Mouse (Mus musculus) adrenal gland, postnatal 36 days (tissue): Measurements from ENCODE around the gene Ybx3. TPM values are rescaled to one million over a fixed set of nuclear protein-coding genes. Genes with fewer than 3 reads are reported as not detected.
A peak's percentile ranks its signal among the peaks of the same experiment; 100 is the strongest.

Source experiments
- DNase-seq, 2 experiments: peaks; one replicate each; pipeline ENCODE4 v3.0.0; 2021; ENCODE audit warnings: mixed read lengths in 1 of 2
- long read RNA-seq, 2 experiments: library from polyadenylated mRNA; stranded (forward); transcript quantifications; one replicate each; pipeline ENCODE4 v2.0.0; 2021; ENCODE audit warnings: borderline sequencing depth in 2 of 2
- total RNA-seq, 2 experiments: library from RNA; stranded (reverse); gene quantifications; 2 replicates each; pipeline ENCODE4 v1.2.3; 2021

The Ybx3 gene
- total RNA-seq: 100 to 1,000 TPM; 200 to 230 TPM
- long read RNA-seq, experiment 1, transcript Ybx3-202 (9 exons, 1,684 nt): major isoform, 306 of 435 reads
- long read RNA-seq, experiment 1, transcript Ybx3-201 (10 exons, 1,853 nt): minor isoform, 87 of 435 reads
- long read RNA-seq, experiment 1, partial matches to known transcripts: 15 of 435 reads
- long read RNA-seq, experiment 1, other reads (novel, unspliced or antisense): 27 of 435 reads
- long read RNA-seq, experiment 2, transcript Ybx3-201 (10 exons, 1,853 nt): minor isoform, 25 of 142 reads
- long read RNA-seq, experiment 2, transcript Ybx3-202 (9 exons, 1,684 nt): major isoform, 102 of 142 reads
- long read RNA-seq, experiment 2, partial matches to known transcripts: 3 of 142 reads
- long read RNA-seq, experiment 2, other reads (novel, unspliced or antisense): 12 of 142 reads

GRCm38 (mm10) chr6:131388040-131389021, at the start of gene Ybx3:
Gene Ybx3, minus strand, starts transcription at chr6:131388476.
- peak; percentile 92 to 95 for DNase-seq

DNA sequence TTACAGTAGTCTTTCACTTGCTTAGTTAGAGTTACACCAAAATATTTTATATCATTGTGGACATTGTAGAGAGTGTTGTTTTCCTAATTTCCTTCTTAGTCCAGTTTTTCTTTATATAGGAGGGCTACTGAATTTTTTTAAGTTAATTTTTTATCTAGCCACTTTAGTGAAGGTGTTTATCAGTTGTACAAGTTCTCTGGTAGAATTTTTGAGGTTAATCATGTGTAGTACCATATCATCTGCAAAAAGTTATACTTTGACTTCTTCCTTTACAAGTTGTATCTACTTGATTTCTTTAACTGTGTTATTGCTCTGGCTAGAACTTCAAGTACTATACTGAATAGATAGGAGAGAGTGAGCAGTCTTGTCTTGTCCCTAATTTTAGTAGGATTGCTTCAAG, 48.4 kb upstream of the Ybx3 start:
- DNase-seq: no peak

DNA sequence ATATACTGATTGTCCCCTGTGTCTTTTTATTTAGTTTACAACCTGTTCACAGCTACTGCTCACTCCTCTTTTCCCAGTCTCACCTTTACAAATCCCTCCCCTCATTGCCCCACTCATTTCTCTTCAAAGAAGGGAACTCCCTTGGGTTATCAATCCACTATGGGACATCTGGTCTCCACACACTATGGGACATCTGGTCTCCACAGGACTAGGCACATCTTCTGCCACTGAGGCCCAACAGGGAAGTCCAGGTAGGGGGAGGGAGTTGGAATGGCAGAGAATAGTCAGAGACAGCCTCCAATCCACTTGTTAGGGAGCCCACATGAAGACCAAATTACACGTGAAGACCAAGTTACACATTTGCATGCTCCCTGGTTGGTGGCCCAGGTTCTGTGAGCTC, 45.8 kb upstream of the Ybx3 start:
- DNase-seq: no peak

GRCm38 (mm10) chr6:131433153-131434048, 45.1 kb upstream of the Ybx3 start:
- DNase-seq: peak; percentile 23 to 34

- peak; percentile 37 to 49 for DNase-seq
These were observed 33.3 kb upstream of the Ybx3 start for GRCm38 (mm10) chr6:131421572-131421971.

GRCm38 (mm10) chr6:131419614-131420013, 31.3 kb upstream of the Ybx3 start:
- no peak for DNase-seq

- DNase-seq: peak; percentile 1 to 24
These were observed 30.5 kb upstream of the Ybx3 start for GRCm38 (mm10) chr6:131418770-131419169.

DNA sequence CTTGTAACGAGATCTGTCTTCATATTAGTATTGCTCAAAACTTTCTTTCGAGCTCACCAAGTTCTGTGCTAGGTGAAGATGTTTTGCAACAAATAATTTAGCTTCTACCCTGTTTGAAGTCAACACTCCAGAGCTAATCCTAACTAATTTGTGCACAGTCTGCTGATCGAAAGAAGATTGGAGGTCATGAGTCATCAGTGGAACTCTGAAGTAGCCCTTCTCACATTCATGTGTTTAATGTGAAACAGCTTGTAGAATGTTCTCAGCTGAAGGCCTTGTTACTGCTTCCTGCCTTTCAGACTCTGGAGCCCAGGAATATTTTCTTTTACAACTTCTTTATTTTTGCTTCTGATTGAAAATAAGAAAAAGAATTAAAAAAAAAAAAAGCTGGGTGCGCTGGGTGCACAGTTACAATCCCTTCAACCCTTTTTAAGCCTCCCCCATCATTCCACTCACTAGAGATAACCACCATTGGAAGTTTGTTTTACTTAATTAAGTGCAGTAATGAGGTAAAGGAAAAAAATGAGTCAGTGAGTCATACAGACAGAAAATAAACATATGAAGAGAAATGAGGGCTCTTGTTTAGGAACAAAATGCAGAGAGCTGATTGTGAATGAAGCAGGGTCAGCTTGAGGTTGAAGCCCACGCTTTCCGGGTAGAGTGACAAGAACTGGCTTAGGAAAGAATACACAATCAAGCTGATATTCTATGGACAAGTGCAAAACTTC, 23.0 kb upstream of the Ybx3 start:
- DNase-seq: no peak

- DNase-seq: no peak
These were observed 18.7 kb upstream of the Ybx3 start for GRCm38 (mm10) chr6:131406957-131407356.

DNA sequence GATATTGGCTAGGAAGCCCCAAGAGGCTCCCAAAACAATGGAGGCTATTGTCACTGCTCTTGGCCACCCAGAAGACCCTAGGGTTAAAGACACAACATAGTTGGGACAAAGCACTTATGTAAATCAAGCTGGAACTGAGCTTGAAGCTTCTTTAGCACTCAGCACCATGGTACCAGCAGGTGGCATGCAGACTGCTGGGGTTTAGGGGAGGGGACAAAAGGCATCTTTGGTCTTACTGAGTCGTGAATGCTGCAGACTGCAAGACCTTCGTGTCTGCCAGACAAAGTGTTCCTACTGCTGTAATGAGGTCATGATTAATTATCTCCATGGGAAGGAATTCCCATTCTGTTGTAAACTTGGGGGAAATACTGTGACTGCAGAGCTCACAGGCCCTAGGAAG, 17.6 kb upstream of the Ybx3 start:
- no peak for DNase-seq

GRCm38 (mm10) chr6:131405174-131405573, 16.9 kb upstream of the Ybx3 start:
- DNase-seq: no peak

GRCm38 (mm10) chr6:131404260-131404659, 16.0 kb upstream of the Ybx3 start:
- DNase-seq: no peak

- no peak for DNase-seq
These were observed 14.8 kb upstream of the Ybx3 start for GRCm38 (mm10) chr6:131403036-131403435.

DNA sequence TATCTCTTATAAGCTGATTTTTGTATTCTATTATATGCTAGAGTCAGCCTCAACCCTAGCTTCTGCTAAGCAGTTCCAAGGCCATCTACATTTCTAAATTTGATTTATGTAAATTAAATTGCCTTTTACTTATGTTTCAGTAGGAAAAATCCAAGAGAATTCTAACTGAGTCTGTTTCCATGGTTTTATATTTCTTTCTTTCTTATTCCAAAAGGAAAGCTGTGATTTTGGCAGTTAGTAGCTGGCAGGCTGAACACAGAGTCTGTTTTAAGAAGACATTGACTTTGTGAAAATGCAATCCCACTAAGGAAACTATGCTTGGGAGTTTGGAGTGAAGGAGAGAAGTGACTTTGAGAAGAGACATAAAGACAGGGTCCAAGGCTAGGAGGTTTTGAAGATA, 14.3 kb upstream of the Ybx3 start:
- DNase-seq: no peak

DNA sequence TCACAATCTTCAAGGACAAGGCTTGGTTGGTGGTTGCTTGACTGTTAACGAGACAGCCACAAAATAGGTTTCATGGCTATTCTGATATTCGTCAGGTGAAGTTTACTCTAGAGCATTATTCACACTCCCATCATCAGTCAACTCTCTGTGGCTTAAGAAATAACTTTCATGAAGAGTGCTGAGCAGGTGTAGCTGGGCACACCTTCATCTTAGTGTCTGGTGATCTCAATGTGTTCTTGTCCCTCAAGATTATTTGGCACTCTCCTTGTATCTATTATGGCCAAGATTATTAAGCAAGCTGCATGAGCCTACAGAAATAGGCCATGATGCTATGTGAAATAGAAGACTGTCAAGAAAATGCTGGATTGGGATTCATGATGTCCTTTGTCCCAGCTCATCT, 13.0 kb upstream of the Ybx3 start:
- DNase-seq: no peak

DNA sequence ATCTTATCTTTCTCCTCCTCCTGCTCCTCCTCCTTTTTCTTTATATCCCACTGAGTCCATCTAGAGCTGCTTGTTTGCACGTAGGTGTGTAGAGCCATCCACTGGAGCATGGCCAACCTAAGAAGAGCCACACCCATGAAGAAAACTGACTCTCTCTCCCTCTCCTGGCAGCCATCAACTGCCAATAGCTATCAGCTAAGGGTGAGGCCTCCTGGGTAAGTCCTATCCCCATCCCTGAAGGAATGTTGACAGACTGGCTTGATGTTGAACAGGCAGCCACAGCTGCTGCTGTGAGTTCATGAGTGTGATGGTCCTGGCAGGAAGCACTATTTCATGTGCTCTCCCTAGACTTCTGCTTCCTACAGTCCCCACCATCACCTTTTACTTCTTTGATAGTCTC, 8.4 kb upstream of the Ybx3 start:
- no peak for DNase-seq

DNA sequence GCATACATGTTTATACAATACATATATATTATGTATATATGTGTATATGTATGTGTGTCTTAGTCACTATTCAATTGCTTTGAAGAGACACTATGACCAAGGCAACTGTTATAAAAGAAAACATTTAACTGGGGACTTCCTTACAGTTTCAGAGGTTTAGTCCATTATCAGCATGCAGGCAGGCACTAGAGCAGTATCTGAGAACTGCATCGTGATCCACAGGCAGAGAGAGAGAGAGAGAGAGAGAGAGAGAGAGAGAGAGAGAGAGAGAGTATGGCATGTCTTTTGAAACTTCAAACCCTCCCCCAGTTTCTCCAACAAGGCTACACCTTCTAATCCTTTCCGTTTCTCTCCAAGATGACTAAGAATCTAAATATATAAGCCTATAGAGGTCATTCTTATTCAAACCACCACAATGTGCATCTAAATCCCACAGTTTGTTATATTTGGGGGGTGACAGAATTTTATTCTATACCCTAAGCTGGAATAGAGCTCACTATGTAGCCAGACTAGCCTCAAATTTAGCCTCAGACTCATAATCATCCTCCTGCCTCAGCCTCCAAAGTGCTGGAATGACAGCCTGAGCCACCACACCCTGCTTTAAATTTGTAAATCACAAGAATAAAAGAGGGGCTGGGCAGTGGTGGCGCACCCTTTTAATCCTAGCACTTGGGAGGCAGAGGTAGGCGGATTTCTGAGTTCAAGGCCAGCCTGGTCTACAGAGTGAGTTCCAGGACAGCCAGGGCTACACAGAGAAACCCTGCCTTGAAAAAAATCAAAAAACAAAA, 5.8 kb upstream of the Ybx3 start:
- no peak for DNase-seq

GRCm38 (mm10) chr6:131387221-131388039, 846 bp downstream of the Ybx3 start:
- DNase-seq: peak; percentile 78 to 80

DNA sequence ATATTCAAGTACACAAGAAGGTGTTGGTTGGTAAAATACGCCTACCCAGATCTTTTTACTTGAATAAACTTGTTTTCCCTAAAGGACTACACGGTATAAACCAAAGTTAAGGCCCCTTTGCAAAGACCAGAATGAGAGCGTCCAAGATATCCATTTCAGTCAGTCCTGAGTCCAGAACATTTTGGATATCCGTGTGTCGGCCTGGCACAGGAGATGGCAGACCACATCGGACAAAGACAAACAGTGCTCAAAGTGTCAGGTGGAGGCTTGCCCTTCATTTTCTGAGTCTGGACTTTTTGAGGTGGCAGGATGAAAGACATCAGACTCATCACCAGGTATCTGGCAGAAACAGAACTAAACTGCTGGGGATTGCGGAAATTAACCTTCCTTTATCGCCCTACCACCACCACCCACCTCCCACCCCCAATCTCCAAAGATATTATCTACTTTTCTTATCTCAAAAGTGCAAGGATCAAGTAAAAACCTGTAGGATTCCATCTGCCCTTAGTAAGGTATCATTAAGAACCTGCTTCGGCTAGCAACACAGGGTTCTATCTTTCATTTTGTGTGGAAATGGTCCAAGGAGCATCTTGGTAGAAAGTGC, 1.8 kb downstream of the Ybx3 start:
- DNase-seq: no peak
